Mouse (Mus musculus): Measurements from ENCODE around the gene Necap1. TPM values are rescaled to one million over a fixed set of nuclear protein-coding genes. Genes with fewer than 3 reads are reported as not detected.

Necap1 gene
- polyA plus RNA-seq, 1 experiment from 2014 or later = 53.9 TPM

GRCm38 (mm10) chr6:122921451-122921850 is 47.2 kb downstream of the Necap1 start, which contains the start of gene Clec4a1:
Gene Clec4a1, plus strand, starts transcription at chr6:122921848.
- Histone ChIP-seq H3K27ac (ENCODE audit: low read length) (no peak within 1 kb of the TSS), H3K36me3 (ENCODE audit: control insufficient read depth, insufficient read depth, low read length) (no peaks in the 10 kb centered on the region), H3K9me3 (ENCODE audit: control insufficient read depth, low read depth, low read length) (no peaks in the 10 kb centered on the region), H3K9ac (replicated peaks; ENCODE audit: low read depth, low read length) (no peak within 1 kb of the TSS), H3K4me3 (ENCODE audit: low read depth, low read length) (no peak within 1 kb of the TSS), H3K4me2 (replicated peaks; ENCODE audit: low read depth, low read length) (no peak within 1 kb of the TSS), H3K4me1 (ENCODE audit: control insufficient read depth, insufficient read depth, low read length) (no peaks in the 10 kb centered on the region), H3K27me3 (ENCODE audit: control insufficient read depth, insufficient read depth, low read length) (no peaks in the 10 kb centered on the region)
- 32% methylated on average over 4 of the region's 4 CpGs for WGBS
- ATAC-seq (ENCODE audit: insufficient number of reproducible peaks, insufficient read depth, low FRiP score, low read depth) = no peak

- H3K4me2 ChIP-seq (replicated peaks; ENCODE audit: low read depth, low read length) = no peak overlapping the region
- no peaks in the 10 kb centered on the region for H3K27me3 ChIP-seq (ENCODE audit: control insufficient read depth, insufficient read depth, low read length)
- ATAC-seq (ENCODE audit: insufficient number of reproducible peaks, insufficient read depth, low FRiP score, low read depth) = no peak
- no peak overlapping the region for H3K4me3 ChIP-seq (ENCODE audit: low read depth, low read length)
- 85% methylated on average over 3 of the region's 3 CpGs for WGBS
- no peaks in the 10 kb centered on the region for H3K36me3 ChIP-seq (ENCODE audit: control insufficient read depth, insufficient read depth, low read length)
- H3K9me3 ChIP-seq (ENCODE audit: control insufficient read depth, low read depth, low read length) = no peaks in the 10 kb centered on the region
- no peak overlapping the region for H3K9ac ChIP-seq (replicated peaks; ENCODE audit: low read depth, low read length)
- H3K27ac ChIP-seq (ENCODE audit: low read length) = no peak overlapping the region
- no peaks in the 10 kb centered on the region for H3K4me1 ChIP-seq (ENCODE audit: control insufficient read depth, insufficient read depth, low read length)
Measured at GRCm38 (mm10) chr6:122934845-122935244, 60.6 kb downstream of the Necap1 start.

Small RNA genes lying within 50 kb of the gene (microRNA-seq; reads per million reads assigned to microRNA genes)
- gene Mir7231 = not detected

Other genes starting within 250 kb of the Necap1 start
- not detected in 2 replicates for gene Dppa3, start 248.1 kb upstream of the Necap1 start, polyA plus RNA-seq (2014; fragmentation: Nextera tagmentation; extraction: Ambion mirVana)
- 0.13 and 0.32 TPM in 2 replicates for gene Nanog, start 167.0 kb upstream of the Necap1 start, polyA plus RNA-seq (2014; fragmentation: Nextera tagmentation; extraction: Ambion mirVana)
- 12.8 and 14.2 TPM in 2 replicates for gene Slc2a3, start 72.8 kb upstream of the Necap1 start, polyA plus RNA-seq (2014; fragmentation: Nextera tagmentation; extraction: Ambion mirVana)
- gene Foxj2, start 54.6 kb upstream of the Necap1 start, polyA plus RNA-seq (2014; fragmentation: Nextera tagmentation; extraction: Ambion mirVana) = 6.7 and 7.9 TPM in 2 replicates
- gene C3ar1, start 18.3 kb upstream of the Necap1 start, polyA plus RNA-seq (2014; fragmentation: Nextera tagmentation; extraction: Ambion mirVana) = 2.9 and 3.1 TPM in 2 replicates
- 4.2 and 4.4 TPM in 2 replicates for gene Clec4a1, start 47.4 kb downstream of the Necap1 start, polyA plus RNA-seq (2014; fragmentation: Nextera tagmentation; extraction: Ambion mirVana)
- 2.6 and 4.2 TPM in 2 replicates for gene Clec4a3, start 78.0 kb downstream of the Necap1 start, polyA plus RNA-seq (2014; fragmentation: Nextera tagmentation; extraction: Ambion mirVana)
- gene Clec4a4, start 115.9 kb downstream of the Necap1 start, polyA plus RNA-seq (2014; fragmentation: Nextera tagmentation; extraction: Ambion mirVana) = not detected in 2 replicates
- 0.39 TPM in 1 of 2 replicates, not detected in the other for gene Clec4b1, start 175.5 kb downstream of the Necap1 start, polyA plus RNA-seq (2014; fragmentation: Nextera tagmentation; extraction: Ambion mirVana)
- 3.4 and 4.5 TPM in 2 replicates for gene Clec4a2, start 232.0 kb downstream of the Necap1 start, polyA plus RNA-seq (2014; fragmentation: Nextera tagmentation; extraction: Ambion mirVana)

Data from stomach, embryonic 14.5 days (tissue).